Mouse (Mus musculus) heart, embryonic 13.5 days (tissue): ENCODE measurements at regions not wholly inside any gene's neighbourhood (a gene's known extent, or its start where the extent isn't known, plus 50 kb on each side); places are given as distances from the start of the nearest gene placed in this dataset.

Experiments
- ATAC-seq: fragments of 200-750 bp; cut with Nextera tagmentation; 2 replicates; pipeline ENCODE4 v1.8.0; 2017; ENCODE audit warnings: moderate TSS enrichment; ENCODE audit not compliant: insufficient number of reproducible peaks, low FRiP score, low TSS enrichment; ENCODE audit errors: extremely low read depth
- H3K27ac ChIP-seq: fragments of 300-500 bp; sonication (generic); replicated peaks from 2 replicates; pipeline ENCODE4 v1.5.1; 2015; ENCODE audit warnings: moderate library complexity, mild to moderate bottlenecking, inconsistent platforms
- H3K27me3 ChIP-seq: fragments of 300-500 bp; sonication (generic); replicated peaks from 2 replicates; pipeline ENCODE4 v1.6.1; 2015; ENCODE audit warnings: mild to moderate bottlenecking, inconsistent platforms
- H3K36me3 ChIP-seq: fragments of 300-500 bp; sonication (generic); 2 replicates; pipeline ENCODE4 v1.6.1; 2015; ENCODE audit warnings: mild to moderate bottlenecking, inconsistent platforms
- H3K4me1 ChIP-seq: fragments of 300-500 bp; sonication (generic); 2 replicates; pipeline ENCODE4 v1.6.1; 2015; ENCODE audit warnings: inconsistent platforms
- H3K4me2 ChIP-seq: fragments of 300-500 bp; sonication (generic); 2 replicates; pipeline ENCODE4 v1.6.1; 2015; ENCODE audit warnings: inconsistent platforms, mild to moderate bottlenecking, moderate library complexity
- H3K4me3 ChIP-seq: fragments of 300-500 bp; sonication (generic); 2 replicates; pipeline ENCODE4 v1.5.1; 2015; ENCODE audit warnings: moderate library complexity, mild to moderate bottlenecking, inconsistent platforms
- H3K9ac ChIP-seq: fragments of 300-500 bp; sonication (generic); 2 replicates; pipeline ENCODE4 v1.6.1; 2015; ENCODE audit warnings: inconsistent platforms, mild to moderate bottlenecking, moderate library complexity
- H3K9me3 ChIP-seq: fragments of 300-500 bp; sonication (generic); 2 replicates; pipeline ENCODE4 v1.6.1; 2016; ENCODE audit warnings: inconsistent platforms
- WGBS: fragments of 180-500 bp; shearing (Covaris S2); methylation state at CpG from one replicate; pipeline ENCODE4 v1.1.7; 2015; ENCODE audit warnings: mixed read lengths; 5-methylcytosine and 5-hydroxymethylcytosine counted together

GRCm38 (mm10) chr4:50827002-50827401 is 389.5 kb upstream of the Cylc2 start:
- WGBS: 37% methylated on average over 1 of the region's 1 CpGs
- no peak for ATAC-seq
- Histone ChIP-seq H3K4me1 (0 out of 2 replicates have a peak, but pooled peaks cover 6% of the 10 kb centered on the region), H3K27me3 (no peaks in the 10 kb centered on the region), H3K9me3 (no peaks in the 10 kb centered on the region), H3K36me3 (no peaks in the 10 kb centered on the region), H3K4me3 (no peak overlapping the region), H3K4me2 (no peak overlapping the region), H3K9ac (no peak overlapping the region), H3K27ac (0 out of 2 replicates have a peak overlapping the region, but pooled peaks have one; percentile 36)
